Mouse (Mus musculus) NIH3T3 (cell line): Measurements from ENCODE around the gene Adssl1.

Experiments
- DNase-seq: peaks from one replicate; pipeline ENCODE4 v3.0.0-alpha.2; 2012; ENCODE audit warnings: low read depth

Adssl1 gene

DNA sequence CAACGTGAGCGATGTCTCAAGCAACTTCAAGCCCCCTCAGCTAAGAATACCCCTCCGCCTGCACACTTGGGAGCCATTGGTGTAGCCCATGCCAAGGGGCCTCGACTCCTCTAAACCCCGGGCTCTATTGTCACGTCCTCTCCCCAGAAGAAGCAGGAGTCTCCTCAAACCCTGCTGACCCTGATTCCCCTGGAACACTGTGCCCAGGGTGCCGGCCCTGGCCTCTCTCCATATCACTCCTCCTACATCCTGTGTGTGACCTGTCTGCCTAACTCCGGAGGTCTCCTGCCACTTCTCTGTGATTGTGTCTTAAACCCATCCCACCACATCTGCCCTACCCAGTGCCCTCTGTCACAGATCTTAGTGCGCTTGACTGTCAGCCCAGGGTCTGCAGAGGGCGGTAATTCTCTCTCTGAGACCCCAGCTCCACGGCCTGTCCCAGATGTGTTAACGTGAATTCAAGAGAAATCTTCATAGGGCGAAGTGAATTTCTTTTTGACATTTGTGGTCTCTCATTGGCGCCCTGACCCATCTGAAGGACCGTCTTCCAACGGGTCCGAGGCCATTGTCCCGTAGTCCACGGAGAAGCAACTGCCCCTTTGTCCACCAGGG is 58.2 kb downstream of the Adssl1 start:
- DNase-seq, result no peak

- no peak for DNase-seq
Observed at GRCm38 (mm10) chr12:112678555-112679026, 58.7 kb downstream of the Adssl1 start, which contains the start of gene Zbtb42. TSS of gene Zbtb42 (plus strand) at chr12:112678828.

- DNase-seq, result no peak
Observed at GRCm38 (mm10) chr12:112679027-112679996, 59.5 kb downstream of the Adssl1 start.

- peak; percentile 87 for DNase-seq
Observed at GRCm38 (mm10) chr12:112683351-112683750, 63.5 kb downstream of the Adssl1 start.

DNA sequence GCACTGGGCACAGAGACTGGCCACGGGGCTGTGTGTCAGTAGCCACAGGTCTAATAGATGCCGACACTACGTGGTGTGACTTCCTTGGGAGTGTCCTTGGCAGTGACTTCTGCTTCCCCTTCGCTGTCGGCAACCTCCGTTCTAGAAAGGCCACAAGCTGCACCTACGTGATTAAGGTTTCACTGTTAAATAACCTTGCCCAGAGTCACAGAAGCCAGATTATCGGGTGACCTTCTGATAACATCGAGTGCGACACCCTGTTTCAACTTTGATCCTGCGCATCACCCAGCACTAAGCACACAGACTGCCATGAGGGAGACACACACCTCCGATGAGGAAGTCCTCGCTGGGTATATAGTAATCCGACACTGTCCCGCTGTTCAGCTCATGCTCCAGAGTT is 68.6 kb downstream of the Adssl1 start:
- no peak for DNase-seq
